Mouse (Mus musculus) cerebellum, adult 2 months (tissue): Measurements from ENCODE around the gene Hyal1. TPM values are rescaled to one million over a fixed set of nuclear protein-coding genes. Genes with fewer than 3 reads are reported as not detected.

ENCODE experiments used
- DNase-seq, 2 experiments: peaks; one replicate each; pipeline ENCODE4 v3.0.0; 2021
- H3K27ac ChIP-seq: fragments of 200-500 bp; 2 replicates; pipeline ENCODE4 v1.5.1; 2012; ENCODE audit warnings: low read length, control low read depth, inconsistent platforms; ENCODE audit not compliant: insufficient read depth
- H3K27me3 ChIP-seq: fragments of 200-500 bp; 2 replicates; pipeline ENCODE4 v1.6.1; 2012; ENCODE audit warnings: inconsistent platforms, mild to moderate bottlenecking, low read length, moderate library complexity; ENCODE audit not compliant: control insufficient read depth, insufficient read depth
- H3K4me1 ChIP-seq: fragments of 200-500 bp; 2 replicates; pipeline ENCODE4 v1.6.1; 2011; ENCODE audit warnings: low read length; ENCODE audit not compliant: control insufficient read depth, insufficient read depth
- H3K4me3 ChIP-seq: fragments of 200-500 bp; replicated peaks from 2 replicates; pipeline ENCODE3; 2011; ENCODE audit warnings: mild to moderate bottlenecking, low read depth, low read length, control low read depth; ENCODE audit not compliant: insufficient read depth
- CTCF ChIP-seq: fragments of 200-500 bp; IDR thresholded peaks from 2 replicates; pipeline ENCODE4 v1.5.1; 2011; ENCODE audit warnings: low read depth, mild to moderate bottlenecking, control low read depth, low read length, moderate library complexity, borderline replicate concordance; ENCODE audit not compliant: insufficient read depth
- POLR2A ChIP-seq: fragments of 200-500 bp; IDR thresholded peaks from 2 replicates; pipeline ENCODE4 v1.6.1; 2011; ENCODE audit warnings: low read length, control low read depth, borderline replicate concordance; ENCODE audit not compliant: insufficient read depth
- WGBS: fragments of 180-500 bp; shearing (Covaris S2); methylation state at CpG from one replicate; pipeline ENCODE4 v1.1.7; 2018; 5-methylcytosine and 5-hydroxymethylcytosine counted together
- polyA plus RNA-seq: library from polyadenylated mRNA; depleted of rRNA; stranded (reverse); fragments of >200 nt; gene quantifications from 2 replicates; pipeline ENCODE4 v1.2.3, GENCODE M21; 2012

Hyal1 gene
- polyA plus RNA-seq, 1 experiment, result 5.7 TPM

DNA sequence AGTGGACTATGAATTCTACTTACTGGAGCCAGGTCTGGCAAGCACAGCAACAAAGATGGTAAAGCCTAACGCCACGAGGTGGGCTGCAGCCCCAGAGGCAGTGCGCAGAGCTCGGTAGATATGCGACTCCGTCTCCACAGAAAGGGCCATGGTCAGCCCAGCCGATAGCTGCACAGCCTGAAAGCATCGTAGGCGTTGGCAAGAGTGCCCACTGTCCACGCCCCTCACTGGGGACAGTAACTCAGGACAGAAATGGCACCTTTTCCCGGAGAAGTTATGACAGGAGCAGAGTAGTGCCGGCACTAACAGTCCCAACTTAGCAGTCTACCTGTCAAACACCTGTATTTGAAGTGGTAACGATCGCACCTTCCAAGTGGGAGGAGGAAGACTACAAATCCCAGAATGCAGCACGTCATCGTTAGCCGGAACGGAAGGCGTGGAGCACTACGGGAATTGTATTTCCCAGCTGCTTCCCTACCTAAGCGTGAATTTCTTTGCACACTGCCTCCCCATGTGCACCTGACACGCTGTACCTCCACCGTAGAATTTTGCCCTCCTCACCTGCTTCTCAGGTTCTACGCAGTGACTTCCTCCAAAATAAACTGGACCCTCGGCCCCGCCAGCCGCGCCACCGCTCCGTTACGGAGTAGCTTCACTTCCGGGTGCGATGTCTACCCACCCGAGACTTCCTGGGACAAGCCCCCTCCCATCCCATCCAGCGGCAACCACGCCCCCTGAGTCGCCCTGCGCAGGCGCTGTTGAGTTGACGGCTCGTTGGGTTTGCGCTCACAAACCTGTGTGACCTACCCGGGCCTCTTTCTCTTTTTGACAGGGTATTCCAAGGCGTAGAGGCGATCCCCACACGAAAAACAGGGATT lies 35.0 kb upstream of the Hyal1 start, which contains the start of the genes Cyb561d2 and Nprl2:
Gene Cyb561d2 (minus strand): TSS at position 720 of the 878 bp plus-strand sequence.
Gene Nprl2 (plus strand): TSS at position 753 of the 878 bp plus-strand sequence.
- H3K27me3 ChIP-seq, result no peaks in the 10 kb centered on the region
- WGBS, result 1% methylated on average over 46 of the region's 46 CpGs
- peak within 1 kb of the TSS; percentile 24 for H3K27ac ChIP-seq
- no peak for TF ChIP-seq CTCF
- peak; percentile 75; the same call in 1 of the 2 replicates for TF ChIP-seq POLR2A
- H3K4me1 ChIP-seq, result peaks cover 11% of the 10 kb centered on the region
- H3K4me3 ChIP-seq, result peak within 1 kb of the TSS; percentile 83
- peak; percentile 94 to 96 for DNase-seq

DNA sequence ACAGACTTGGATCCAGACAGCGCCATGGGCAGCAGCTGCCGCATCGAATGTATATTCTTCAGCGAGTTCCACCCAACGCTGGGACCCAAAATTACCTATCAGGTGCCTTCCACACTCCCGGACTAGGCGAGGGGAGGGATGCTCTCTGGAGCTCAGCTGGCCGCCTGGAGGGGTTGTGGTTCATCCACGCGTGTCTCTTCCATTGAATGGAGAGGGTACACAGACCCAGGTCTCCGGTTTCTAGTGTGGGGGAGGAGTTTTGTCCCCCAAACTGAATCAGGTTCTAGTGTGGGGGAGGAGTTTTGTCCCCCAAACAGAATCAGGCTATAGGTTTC lies 34.4 kb upstream of the Hyal1 start:
- Histone ChIP-seq H3K4me3 (peak overlapping the region; percentile 83), H3K4me1 (peaks cover 8% of the 10 kb centered on the region), H3K27me3 (no peaks in the 10 kb centered on the region), H3K27ac (peak overlapping the region; percentile 9; the same call in 1 of the 2 replicates)
- DNase-seq, result no peak
- WGBS, result 2% methylated on average over 11 of the region's 11 CpGs
- no peak for TF ChIP-seq CTCF
- no peak for TF ChIP-seq POLR2A

DNA sequence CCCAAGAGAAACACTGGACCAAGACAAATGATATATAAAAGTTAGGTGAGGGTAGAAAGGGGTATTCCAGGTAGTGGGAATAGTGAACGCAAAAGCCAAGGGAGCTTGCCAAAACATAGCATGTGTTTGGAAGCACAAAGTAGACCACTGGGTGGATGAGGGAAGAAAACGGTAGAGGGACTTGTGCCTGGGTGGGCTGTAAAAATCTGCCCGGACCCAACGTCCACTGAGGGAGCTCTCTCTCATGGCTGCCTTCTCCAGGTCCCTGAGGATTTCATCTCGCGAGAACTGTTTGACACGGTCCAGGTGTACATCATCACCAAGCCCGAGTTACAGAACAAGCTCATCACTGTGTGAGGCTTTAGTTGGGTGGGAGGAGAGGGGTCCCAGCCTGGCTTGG lies 34.0 kb upstream of the Hyal1 start:
- TF ChIP-seq POLR2A, result no peak
- TF ChIP-seq CTCF, result no peak
- 33% methylated on average over 8 of the region's 8 CpGs for WGBS
- Histone ChIP-seq H3K4me3 (peak overlapping the region; percentile 83), H3K27me3 (no peaks in the 10 kb centered on the region), H3K4me1 (peaks cover 4% of the 10 kb centered on the region), H3K27ac (no peak overlapping the region)
- no peak for DNase-seq

DNA sequence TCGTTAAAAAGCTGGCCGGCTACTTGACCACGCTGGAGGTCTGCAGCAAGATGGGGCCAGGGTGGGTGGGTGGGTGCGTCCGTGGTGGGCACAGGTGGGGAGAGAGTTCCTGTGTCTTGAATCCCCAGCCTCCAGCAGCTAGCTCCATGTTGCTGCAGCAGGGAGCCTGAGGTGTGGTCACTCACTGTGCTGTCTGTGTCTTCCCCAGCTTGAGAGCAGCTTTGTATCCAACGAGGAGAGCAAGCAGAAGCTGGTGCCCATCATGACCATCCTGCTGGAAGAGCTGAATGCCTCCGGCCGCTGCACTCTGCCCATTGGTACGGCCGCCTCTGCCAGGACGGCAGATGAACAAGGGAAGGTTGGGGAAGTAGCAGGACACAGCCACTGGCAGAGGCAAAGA lies 33.4 kb upstream of the Hyal1 start:
- DNase-seq, result no peak
- Histone ChIP-seq H3K27me3 (no peaks in the 10 kb centered on the region), H3K27ac (no peak overlapping the region), H3K4me3 (no peak overlapping the region), H3K4me1 (no peaks in the 10 kb centered on the region; the same call in none of the 2 replicates)
- WGBS, result 87% methylated on average over 11 of the region's 11 CpGs
- TF ChIP-seq POLR2A (no peak), CTCF (no peak)

DNA sequence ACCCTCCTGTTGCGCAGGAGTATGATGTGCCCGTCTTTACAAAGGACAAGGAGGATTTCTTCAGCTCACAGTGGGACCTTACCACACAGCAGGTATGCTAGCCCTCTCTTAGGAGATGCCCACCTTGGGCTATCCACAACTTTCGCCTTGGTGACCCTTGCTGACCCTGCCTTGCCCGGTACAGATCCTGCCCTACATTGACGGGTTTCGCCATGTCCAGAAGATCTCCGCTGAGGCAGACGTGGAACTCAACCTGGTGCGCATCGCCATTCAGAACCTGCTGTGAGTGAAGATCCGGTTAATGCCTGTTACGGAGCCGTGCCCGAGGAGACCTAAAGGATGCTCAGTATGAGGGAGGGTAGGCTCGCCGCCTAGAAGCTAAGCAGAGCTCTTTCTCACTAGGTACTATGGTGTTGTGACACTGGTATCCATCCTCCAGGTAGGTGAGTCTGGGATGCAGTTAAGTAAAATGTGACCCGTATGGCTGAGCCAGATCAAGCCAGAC lies 32.5 kb upstream of the Hyal1 start:
- H3K4me1 ChIP-seq, result no peaks in the 10 kb centered on the region; the same call in none of the 2 replicates
- H3K27ac ChIP-seq, result no peak overlapping the region
- no peaks in the 10 kb centered on the region for H3K27me3 ChIP-seq
- no peak overlapping the region for H3K4me3 ChIP-seq
- WGBS, result 94% methylated on average over 17 of the region's 17 CpGs
- no peak for DNase-seq
- no peak for TF ChIP-seq CTCF

DNA sequence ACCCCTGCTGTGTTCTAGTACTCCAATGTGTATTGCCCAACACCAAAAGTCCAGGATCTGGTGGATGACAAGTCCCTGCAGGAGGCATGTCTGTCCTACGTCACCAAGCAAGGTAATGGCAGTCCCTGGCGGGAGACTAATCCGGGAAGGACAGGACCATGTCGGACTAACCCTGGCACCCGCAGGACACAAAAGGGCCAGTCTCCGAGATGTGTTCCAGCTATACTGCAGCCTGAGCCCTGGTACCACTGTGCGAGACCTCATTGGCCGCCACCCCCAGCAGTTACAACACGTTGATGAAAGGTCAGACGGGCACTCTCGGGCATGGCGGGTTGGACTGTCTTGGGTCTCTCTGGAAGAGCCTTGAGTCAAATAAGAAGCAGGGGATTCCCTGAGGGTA lies 32.0 kb upstream of the Hyal1 start:
- H3K4me3 ChIP-seq, result no peak overlapping the region
- no peak for TF ChIP-seq POLR2A
- no peak for TF ChIP-seq CTCF
- H3K27me3 ChIP-seq, result no peaks in the 10 kb centered on the region
- no peaks in the 10 kb centered on the region; the same call in none of the 2 replicates for H3K4me1 ChIP-seq
- no peak overlapping the region for H3K27ac ChIP-seq
- DNase-seq, result no peak
- 91% methylated on average over 12 of the region's 12 CpGs for WGBS

DNA sequence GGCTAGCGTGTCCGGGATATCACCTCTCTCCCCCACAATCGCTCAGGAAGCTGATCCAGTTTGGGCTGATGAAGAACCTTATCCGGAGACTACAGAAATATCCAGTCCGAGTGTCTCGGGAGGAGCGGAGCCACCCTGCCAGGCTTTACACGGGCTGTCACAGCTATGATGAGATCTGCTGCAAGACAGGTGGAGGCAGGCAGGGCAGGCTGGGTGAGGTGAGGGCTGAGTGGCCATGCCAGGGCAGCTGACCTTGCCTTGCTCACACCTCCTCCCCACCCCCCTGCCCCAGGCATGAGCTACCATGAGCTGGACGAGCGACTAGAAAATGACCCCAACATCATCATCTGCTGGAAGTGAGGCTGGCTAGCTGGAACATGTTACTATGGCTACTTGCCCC lies 31.5 kb upstream of the Hyal1 start:
- TF ChIP-seq POLR2A (no peak), CTCF (no peak)
- 79% methylated on average over 10 of the region's 10 CpGs for WGBS
- H3K4me1 ChIP-seq, result no peaks in the 10 kb centered on the region; the same call in none of the 2 replicates

DNA sequence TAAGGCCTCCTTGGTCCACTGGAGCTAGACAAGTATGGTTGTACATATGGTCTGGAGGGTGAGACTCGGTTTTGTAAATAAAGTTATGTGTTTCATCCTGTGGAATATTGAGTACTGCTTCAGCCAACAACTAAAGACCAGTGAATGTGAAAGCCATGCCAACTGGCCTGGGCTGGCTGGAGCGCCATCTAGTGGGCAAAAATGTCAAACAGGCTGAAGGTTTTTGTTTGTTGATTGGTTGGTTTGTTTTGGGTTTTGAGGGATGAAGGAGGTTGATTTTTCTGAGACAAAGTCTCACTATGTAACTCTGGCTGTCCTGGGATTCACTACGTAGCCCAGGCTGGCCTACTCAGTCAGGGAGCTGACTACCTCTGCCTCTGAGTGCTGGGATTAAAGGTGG lies 31.1 kb upstream of the Hyal1 start:
- Histone ChIP-seq H3K4me1 (no peaks in the 10 kb centered on the region; the same call in none of the 2 replicates), H3K27ac (no peak overlapping the region), H3K27me3 (no peaks in the 10 kb centered on the region), H3K4me3 (no peak overlapping the region)
- peak; percentile 83 for TF ChIP-seq CTCF
- no peak for TF ChIP-seq POLR2A
- peak; percentile 72 to 83 for DNase-seq
- WGBS, result 7% methylated on average over 3 of the region's 3 CpGs

More for the DNA sequence above, 31.5 kb upstream of the Hyal1 start:
- Histone ChIP-seq H3K27me3 (no peaks in the 10 kb centered on the region), H3K27ac (no peak overlapping the region), H3K4me3 (no peak overlapping the region)
- DNase-seq, result no peak
